Mouse (Mus musculus) testis, adult 2 months (tissue): ENCODE measurements around the gene H2afv.

Source experiments
- CTCF ChIP-seq: fragments of 200-500 bp; IDR thresholded peaks from 2 replicates; pipeline ENCODE4 v1.5.1; 2012; ENCODE audit warnings: low read depth, mild to moderate bottlenecking, inconsistent platforms, low read length, moderate library complexity; ENCODE audit not compliant: control insufficient read depth, insufficient read depth, insufficient replicate concordance
- POLR2A ChIP-seq: fragments of 200-500 bp; IDR thresholded peaks from 2 replicates; pipeline ENCODE4 v1.6.1; 2012; ENCODE audit warnings: low read depth, mild to moderate bottlenecking, inconsistent platforms, low read length, moderate library complexity; ENCODE audit not compliant: control insufficient read depth

DNA sequence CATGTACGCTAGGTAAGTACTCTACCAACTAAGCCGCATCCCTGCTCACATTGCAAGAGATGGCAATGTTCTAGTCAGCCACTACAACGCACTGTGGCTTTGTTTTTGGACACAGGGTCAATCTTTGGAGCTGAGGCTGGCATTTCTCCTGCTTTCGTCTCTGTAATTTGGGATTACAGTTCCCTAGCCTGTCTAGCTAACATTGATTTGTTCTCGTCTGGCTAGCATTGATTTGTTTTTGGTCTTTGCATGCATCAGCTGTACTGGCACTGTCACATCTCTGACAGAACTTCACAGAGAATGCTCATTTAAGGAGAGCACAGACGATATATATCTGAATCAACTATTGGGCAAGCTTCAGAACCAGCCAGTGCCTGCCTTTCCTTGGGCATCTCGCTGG is 14.1 kb downstream of the H2afv start:
- no peak for TF ChIP-seq POLR2A
- no peak for TF ChIP-seq CTCF
